Mouse (Mus musculus) lung, adult 2 months (tissue): ENCODE results near the gene Cnot10.

Source experiments
- CTCF ChIP-seq: fragments of 200-500 bp; IDR thresholded peaks from 2 replicates; pipeline ENCODE4 v1.5.1; 2011; ENCODE audit warnings: mild to moderate bottlenecking, low read length, control low read depth; ENCODE audit not compliant: insufficient read depth
- POLR2A ChIP-seq: fragments of 200-500 bp; IDR thresholded peaks from 2 replicates; pipeline ENCODE4 v1.6.1; 2011; ENCODE audit warnings: low read depth, mild to moderate bottlenecking, control low read depth, low read length, borderline replicate concordance; ENCODE audit errors: extremely low read depth

DNA sequence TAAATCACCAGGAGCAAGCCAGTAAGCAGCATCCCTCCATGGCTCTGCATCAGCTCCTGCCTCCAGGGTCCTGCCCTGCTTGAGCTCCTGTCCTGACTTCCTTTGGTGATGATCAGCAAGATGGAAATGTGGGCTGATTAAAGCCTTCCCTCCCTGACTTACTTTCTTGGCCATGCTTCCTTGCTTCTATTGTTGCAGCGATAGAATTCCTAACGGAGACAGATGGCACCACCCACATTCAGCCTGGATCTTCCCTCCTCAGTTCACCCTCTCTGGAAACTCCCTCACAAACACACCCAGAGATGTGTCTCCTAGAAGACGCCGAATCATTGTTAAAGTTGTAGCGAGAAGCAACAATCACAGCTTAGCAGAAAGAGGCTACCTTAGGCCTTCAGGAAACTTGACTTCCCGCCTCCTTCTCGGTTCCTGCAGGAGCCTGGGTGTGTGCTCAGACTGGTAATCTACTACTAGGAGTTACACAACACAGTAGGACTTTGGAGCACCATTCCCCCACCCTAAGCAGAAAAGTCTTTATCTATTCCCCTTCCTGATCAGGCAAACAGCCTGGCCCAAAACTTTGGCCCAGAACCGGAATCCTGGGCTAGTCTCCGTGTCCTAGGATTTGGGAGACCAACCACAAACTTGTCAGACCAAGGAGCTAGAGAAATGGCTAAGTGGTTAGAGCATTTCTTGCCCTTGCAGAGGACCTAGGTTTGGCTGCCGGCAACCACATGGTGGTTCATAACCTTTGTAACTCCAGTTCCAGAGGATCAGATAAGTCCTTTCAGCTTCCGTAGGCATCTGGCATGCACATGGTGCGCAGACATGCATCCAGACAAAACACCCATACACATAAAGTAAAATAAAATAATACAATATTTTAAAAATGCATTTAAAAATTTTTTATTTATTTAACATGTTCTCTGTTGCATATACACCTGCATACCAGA, 6.8 kb upstream of the Cnot10 start:
- TF ChIP-seq CTCF (no peak), POLR2A (no peak)
